Comparison of ENCODE assay signal across 9 mouse cellular contexts in genomic region chr10:5803739-5804138, GRCm38 (mm10). TPM values are rescaled to one million over a fixed set of nuclear protein-coding genes. Genes with fewer than 3 reads are reported as not detected.
DNase-seq lines count a peak whose midpoint lies in the region; ATAC-seq lines count a peak whose summit lies in the region.
"Had no signal": no experiment of that assay in that cellular context is flagged by ENCODE, and none has a peak within 500 bp of the region (broad histone marks: within the 10 kb centered on the region; RNA-seq: fewer than 3 reads in every experiment).

No protein-coding gene starts in this region.

- 7% methylated on average over 1 of the region's 1 CpGs for WGBS in heart, embryonic 12.5 days
- WGBS in hindbrain, embryonic 11.5 days: 7% methylated on average over 1 of the region's 1 CpGs
- 21% methylated on average over 1 of the region's 1 CpGs for WGBS in midbrain, embryonic 10.5 days

- H3K27ac ChIP-seq in heart, embryonic 12.5 days (ENCODE audit: poor library complexity, severe bottlenecking): no peak overlapping the region
- H3K27ac ChIP-seq in hindbrain, embryonic 11.5 days (ENCODE audit: low read depth, low read length): no peak overlapping the region
- H3K27ac ChIP-seq in midbrain, embryonic 10.5 days (replicated peaks): peak overlapping the region; percentile 97

- peaks cover 20% of the 10 kb centered on the region for H3K4me1 ChIP-seq in heart, embryonic 12.5 days (replicated peaks)
- H3K4me1 ChIP-seq in hindbrain, embryonic 11.5 days (replicated peaks; ENCODE audit: control insufficient read depth, insufficient read depth, low read length): no peaks in the 10 kb centered on the region; the same call in 1 of the 2 replicates
- peaks cover 36% of the 10 kb centered on the region for H3K4me1 ChIP-seq in midbrain, embryonic 10.5 days

- peak overlapping the region; percentile 50 for H3K4me3 ChIP-seq in heart, embryonic 12.5 days
- H3K4me3 ChIP-seq in hindbrain, embryonic 11.5 days (ENCODE audit: low read depth, low read length): peak overlapping the region; percentile 65
- H3K4me3 ChIP-seq in midbrain, embryonic 10.5 days: peak overlapping the region; percentile 84

- H3K9me3 ChIP-seq in heart, embryonic 12.5 days (replicated peaks): no peaks in the 10 kb centered on the region
- no peaks in the 10 kb centered on the region for H3K9me3 ChIP-seq in hindbrain, embryonic 11.5 days (ENCODE audit: control insufficient read depth, low read length)
- H3K9me3 ChIP-seq in midbrain, embryonic 10.5 days (replicated peaks): no peaks in the 10 kb centered on the region

- peak overlapping the region; percentile 69 for H3K9ac ChIP-seq in heart, embryonic 12.5 days
- peak overlapping the region; percentile 32; the same call in 1 of the 2 replicates for H3K9ac ChIP-seq in hindbrain, embryonic 11.5 days (ENCODE audit: low read depth, low read length)

- H3K36me3 ChIP-seq in heart, embryonic 12.5 days: peaks cover 36% of the 10 kb centered on the region
- H3K36me3 ChIP-seq in hindbrain, embryonic 11.5 days (ENCODE audit: control insufficient read depth, insufficient read depth, low read length): peaks cover 4% of the 10 kb centered on the region; the same call in 1 of the 2 replicates
- peaks cover 42% of the 10 kb centered on the region for H3K36me3 ChIP-seq in midbrain, embryonic 10.5 days

- DNase-seq in heart, adult 8-10 months (ENCODE audit: low spot score): no peak
- DNase-seq in ES-CJ7 (ENCODE audit: low read depth, low spot score): peak; percentile 36
- no peak for DNase-seq in hindbrain, embryonic 11.5 days (ENCODE audit: low spot score)
- DNase-seq in midbrain, embryonic 10.5 days (ENCODE audit: low spot score): no peak
- DNase-seq in layer of hippocampus, postnatal 10 days (ENCODE audit: low spot score in 2 of 2): no peak
- no peak for DNase-seq in cerebellum, adult 18-20 months
- DNase-seq: cerebellum, adult 11-12 months had no signal

- H3K4me2 ChIP-seq in heart, embryonic 12.5 days: peak overlapping the region; percentile 69
- peak overlapping the region; percentile 38 for H3K4me2 ChIP-seq in hindbrain, embryonic 11.5 days (replicated peaks; ENCODE audit: low read depth, low read length)

- ATAC-seq in heart, embryonic 12.5 days (ENCODE audit: insufficient number of reproducible peaks, low FRiP score): no peak
- no peak for ATAC-seq in hindbrain, embryonic 11.5 days (ENCODE audit: low FRiP score)
- ATAC-seq in granulocyte monocyte progenitor cell, adult 5-6 weeks (replicated peaks; ENCODE audit: poor library complexity, severe bottlenecking): no peak

- no peaks in the 10 kb centered on the region for H3K27me3 ChIP-seq in heart, embryonic 12.5 days (replicated peaks)
- H3K27me3 ChIP-seq in hindbrain, embryonic 11.5 days (ENCODE audit: control insufficient read depth, insufficient read depth, low read length): no peaks in the 10 kb centered on the region
- H3K27me3 ChIP-seq in midbrain, embryonic 10.5 days (ENCODE audit: low read depth, poor library complexity, severe bottlenecking): no peaks in the 10 kb centered on the region

RNA-seq across cellular contexts. Expression of gene Fbxo5, which starts 1.7 kb away (rescaled TPM):
- polyA plus RNA-seq in heart, embryonic 12.5 days (2016; fragmentation: Nextera tagmentation; extraction: Ambion mirVana): 49.0 and 50.9 TPM in 2 replicates
- total RNA-seq in heart, adult 8-10 months (2022): 1 to 10 TPM in 1 of 4 experiments, under 1 TPM in 3; 0.49 to 1.8 (median 0.90) TPM
- polyA plus RNA-seq in hindbrain, embryonic 11.5 days (2014; fragmentation: Nextera tagmentation; extraction: Ambion mirVana): 70.6 and 70.8 TPM in 2 replicates
- polyA plus RNA-seq in midbrain, embryonic 10.5 days (2016; fragmentation: Nextera tagmentation; extraction: Ambion mirVana): 99.5 and 114 TPM in 2 replicates
- total RNA-seq in granulocyte monocyte progenitor cell, adult 5-6 weeks (2014; fragmentation: Nextera tagmentation): 29.8 and 59.8 TPM in 2 replicates
- total RNA-seq in granulocyte monocyte progenitor cell, adult 5-6 weeks (2017): 49.0 and 57.4 TPM in 2 replicates
- total RNA-seq in layer of hippocampus, postnatal 10 days (2021): 1 to 10 TPM; 2.4 to 2.5 TPM

RNA-seq across cellular contexts. Expression of gene Mtrf1l, which starts 20.0 kb away (rescaled TPM):
- polyA plus RNA-seq in heart, embryonic 12.5 days (2016; fragmentation: Nextera tagmentation; extraction: Ambion mirVana): 9.2 and 15.0 TPM in 2 replicates
- 1 to 10 TPM; 8.5 to 9.4 (median 8.8) TPM for total RNA-seq in heart, adult 8-10 months (2022)
- 15.7 and 16.9 TPM in 2 replicates for polyA plus RNA-seq in hindbrain, embryonic 11.5 days (2014; fragmentation: Nextera tagmentation; extraction: Ambion mirVana)
- polyA plus RNA-seq in midbrain, embryonic 10.5 days (2016; fragmentation: Nextera tagmentation; extraction: Ambion mirVana): 13.1 and 13.6 TPM in 2 replicates
- total RNA-seq in granulocyte monocyte progenitor cell, adult 5-6 weeks (2014; fragmentation: Nextera tagmentation): 8.7 and 18.6 TPM in 2 replicates
- 33.5 and 34.2 TPM in 2 replicates for total RNA-seq in granulocyte monocyte progenitor cell, adult 5-6 weeks (2017)
- 10 to 100 TPM in 1 of 2 experiments, 1 to 10 TPM in 1; 9.3 to 11.3 TPM for total RNA-seq in layer of hippocampus, postnatal 10 days (2021)

Comparison
In these comparisons a context has a peak if more than half of its experiments do, and no peak if none do; other contexts are left out.
1. RNA of gene Fbxo5, which starts 1.7 kb away (total RNA-seq): 29.8 to 59.8 TPM in granulocyte monocyte progenitor cell, adult 5-6 weeks; 2.4 to 2.5 TPM in layer of hippocampus, postnatal 10 days and 0.49 to 1.8 TPM in heart, adult 8-10 months; every median in the first group is over 4 times any median in the second.
2. Peak in every context shown above with its lines, with median percentiles within 50 percentile points of each other: H3K4me3 ChIP-seq.